Mouse (Mus musculus): Measurements from ENCODE around the gene Adam12.

Adam12 gene

GRCm38 (mm10) chr7:133990930-133991329, 241.0 kb downstream of the Adam12 start:
- no peak for DNase-seq

GRCm38 (mm10) chr7:133988356-133988755, 243.6 kb downstream of the Adam12 start:
- DNase-seq, result no peak

GRCm38 (mm10) chr7:133986201-133986600, 245.7 kb downstream of the Adam12 start:
- no peak for DNase-seq

- DNase-seq, result no peak
These were observed 246.3 kb downstream of the Adam12 start for GRCm38 (mm10) chr7:133985648-133986047.

GRCm38 (mm10) chr7:133976388-133977122, 255.4 kb downstream of the Adam12 start:
- DNase-seq, result no peak

GRCm38 (mm10) chr7:133971086-133971485, 260.9 kb downstream of the Adam12 start:
- no peak for DNase-seq

GRCm38 (mm10) chr7:133970407-133970806, 261.5 kb downstream of the Adam12 start:
- no peak for DNase-seq

GRCm38 (mm10) chr7:133967906-133968305, 264.0 kb downstream of the Adam12 start:
- DNase-seq, result no peak

- no peak for DNase-seq
These were observed 268.4 kb downstream of the Adam12 start for GRCm38 (mm10) chr7:133963501-133963900.

GRCm38 (mm10) chr7:133959200-133959599, 272.7 kb downstream of the Adam12 start:
- peak; percentile 29 for DNase-seq

- DNase-seq, result no peak
These were observed 274.1 kb downstream of the Adam12 start for GRCm38 (mm10) chr7:133957873-133958272.

GRCm38 (mm10) chr7:133954111-133955091, 277.5 kb downstream of the Adam12 start:
- peak; percentile 38 for DNase-seq

- no peak for DNase-seq
These were observed 280.0 kb downstream of the Adam12 start for GRCm38 (mm10) chr7:133951777-133952545.

- no peak for DNase-seq
These were observed 284.6 kb downstream of the Adam12 start for GRCm38 (mm10) chr7:133947360-133947759.

- DNase-seq, result no peak
These were observed 285.1 kb downstream of the Adam12 start for GRCm38 (mm10) chr7:133946757-133947345.

- no peak for DNase-seq
These were observed 285.8 kb downstream of the Adam12 start for GRCm38 (mm10) chr7:133946113-133946512.

- no peak for DNase-seq
These were observed 291.5 kb downstream of the Adam12 start for GRCm38 (mm10) chr7:133940405-133940804.

GRCm38 (mm10) chr7:133937473-133937872, 294.5 kb downstream of the Adam12 start:
- DNase-seq, result no peak

GRCm38 (mm10) chr7:133936377-133936776, 295.6 kb downstream of the Adam12 start:
- no peak for DNase-seq

GRCm38 (mm10) chr7:133933378-133933777, 298.6 kb downstream of the Adam12 start:
- DNase-seq, result no peak

- peak; percentile 19 for DNase-seq
These were observed 300.5 kb downstream of the Adam12 start for GRCm38 (mm10) chr7:133931481-133931880.

GRCm38 (mm10) chr7:133928981-133929380, 303.0 kb downstream of the Adam12 start:
- DNase-seq, result no peak

GRCm38 (mm10) chr7:133925771-133926170, 306.2 kb downstream of the Adam12 start:
- DNase-seq, result no peak
